Mouse (Mus musculus) testis, adult 2 months (tissue): ENCODE results near the gene Zfp358. TPM values are rescaled to one million over a fixed set of nuclear protein-coding genes. Genes with fewer than 3 reads are reported as not detected.
A peak's percentile ranks its signal among the peaks of the same experiment; 100 is the strongest.

Source experiments
- H3K27ac ChIP-seq: fragments of 200-500 bp; 2 replicates; pipeline ENCODE4 v1.5.1; 2012; ENCODE audit warnings: low read depth, low read length; ENCODE audit not compliant: control insufficient read depth, insufficient read depth
- H3K27me3 ChIP-seq: fragments of 200-500 bp; 2 replicates; pipeline ENCODE4 v1.6.1; 2012; ENCODE audit warnings: mild to moderate bottlenecking, low read length, moderate library complexity; ENCODE audit not compliant: control insufficient read depth, insufficient read depth
- H3K36me3 ChIP-seq: fragments of 200-500 bp; 2 replicates; pipeline ENCODE4 v1.6.1; 2012; ENCODE audit warnings: mild to moderate bottlenecking, low read length; ENCODE audit not compliant: control insufficient read depth, insufficient read depth
- H3K4me1 ChIP-seq: fragments of 200-500 bp; 2 replicates; pipeline ENCODE4 v1.6.1; 2012; ENCODE audit warnings: low read length; ENCODE audit not compliant: control insufficient read depth, insufficient read depth
- H3K4me3 ChIP-seq: fragments of 200-500 bp; 2 replicates; pipeline ENCODE4 v1.5.1; 2012; ENCODE audit warnings: low read depth, mild to moderate bottlenecking, low read length, moderate library complexity, mixed read lengths; ENCODE audit not compliant: control insufficient read depth
- CTCF ChIP-seq: fragments of 200-500 bp; IDR thresholded peaks from 2 replicates; pipeline ENCODE4 v1.5.1; 2012; ENCODE audit warnings: low read depth, mild to moderate bottlenecking, inconsistent platforms, low read length, moderate library complexity; ENCODE audit not compliant: control insufficient read depth, insufficient read depth, insufficient replicate concordance
- POLR2A ChIP-seq: fragments of 200-500 bp; IDR thresholded peaks from 2 replicates; pipeline ENCODE4 v1.6.1; 2012; ENCODE audit warnings: low read depth, mild to moderate bottlenecking, inconsistent platforms, low read length, moderate library complexity; ENCODE audit not compliant: control insufficient read depth
- polyA plus RNA-seq: library from polyadenylated mRNA; depleted of rRNA; stranded (reverse); fragments of >200 nt; gene quantifications from 2 replicates; pipeline ENCODE4 v1.2.3, GENCODE M21; 2012; rRNA removed

Zfp358 gene
- polyA plus RNA-seq = 3.8 and 3.9 TPM in 2 replicates

GRCm38 (mm10) chr8:3492901-3493844 lies at the start of gene Zfp358:
Zfp358 (plus strand) TSS chr8:3493138.
- TF ChIP-seq CTCF (no peak), POLR2A (no peak; the same call in 1 of the 2 replicates)

GRCm38 (mm10) chr8:3449226-3449625 lies 43.7 kb upstream of the Zfp358 start:
- Histone ChIP-seq H3K27ac (no peak overlapping the region), H3K27me3 (no peaks in the 10 kb centered on the region), H3K4me3 (no peak overlapping the region), H3K36me3 (no peaks in the 10 kb centered on the region), H3K4me1 (no peaks in the 10 kb centered on the region)
- TF ChIP-seq CTCF = no peak
- no peak for TF ChIP-seq POLR2A

More at GRCm38 (mm10) chr8:3492901-3493844, at the start of gene Zfp358:
- peak within 1 kb of the TSS; percentile 87 for H3K4me3 ChIP-seq
- H3K27me3 ChIP-seq = no peaks in the 10 kb centered on the region
- H3K4me1 ChIP-seq = peaks cover 11% of the 10 kb centered on the region
- no peaks in the 10 kb centered on the region for H3K36me3 ChIP-seq
- H3K27ac ChIP-seq = peak within 1 kb of the TSS; percentile 54; the same call in 1 of the 2 replicates

GRCm38 (mm10) chr8:3450670-3451069 lies 42.3 kb upstream of the Zfp358 start:
- Histone ChIP-seq H3K36me3 (no peaks in the 10 kb centered on the region), H3K27ac (no peak overlapping the region), H3K4me1 (no peaks in the 10 kb centered on the region), H3K4me3 (no peak overlapping the region), H3K27me3 (no peaks in the 10 kb centered on the region)
- TF ChIP-seq POLR2A (no peak), CTCF (peak; percentile 83; the same call in 1 of the 2 replicates)

GRCm38 (mm10) chr8:3451992-3452391 lies 40.9 kb upstream of the Zfp358 start:
- Histone ChIP-seq H3K27me3 (no peaks in the 10 kb centered on the region), H3K36me3 (no peaks in the 10 kb centered on the region), H3K4me3 (no peak overlapping the region), H3K27ac (no peak overlapping the region), H3K4me1 (no peaks in the 10 kb centered on the region)
- TF ChIP-seq CTCF (no peak), POLR2A (no peak)

GRCm38 (mm10) chr8:3463248-3463647 lies 29.7 kb upstream of the Zfp358 start:
- Histone ChIP-seq H3K4me1 (peaks cover 2% of the 10 kb centered on the region), H3K36me3 (no peaks in the 10 kb centered on the region), H3K27ac (no peak overlapping the region), H3K27me3 (no peaks in the 10 kb centered on the region), H3K4me3 (no peak overlapping the region)
- TF ChIP-seq CTCF (no peak), POLR2A (no peak)

GRCm38 (mm10) chr8:3464309-3464708 lies 28.6 kb upstream of the Zfp358 start:
- H3K4me3 ChIP-seq = no peak overlapping the region
- H3K27ac ChIP-seq = no peak overlapping the region
- H3K36me3 ChIP-seq = no peaks in the 10 kb centered on the region
- TF ChIP-seq POLR2A = no peak
- TF ChIP-seq CTCF = 0 out of 2 replicates have a peak, but pooled peaks have one; percentile 14
- H3K4me1 ChIP-seq = peaks cover 3% of the 10 kb centered on the region
- no peaks in the 10 kb centered on the region for H3K27me3 ChIP-seq

GRCm38 (mm10) chr8:3467006-3467885 lies 25.7 kb upstream of the Zfp358 start, which contains the start of gene Pex11g:
Pex11g (minus strand) TSS chr8:3467680.
- Histone ChIP-seq H3K27me3 (no peaks in the 10 kb centered on the region), H3K4me3 (peak within 1 kb of the TSS; percentile 90), H3K4me1 (peaks cover 3% of the 10 kb centered on the region), H3K36me3 (no peaks in the 10 kb centered on the region), H3K27ac (peak within 1 kb of the TSS; percentile 85)
- TF ChIP-seq CTCF (0 out of 2 replicates have a peak, but pooled peaks have one; percentile 0), POLR2A (peak; percentile 93)
